Mouse (Mus musculus) bone marrow, adult 2 months (tissue): ENCODE measurements around the gene Rbm7. TPM values are rescaled to one million over a fixed set of nuclear protein-coding genes. Genes with fewer than 3 reads are reported as not detected.
"Not testable (repeated sequence)": the region's sequence is repeated elsewhere in the genome, so short reads cannot be mapped to it uniquely, and the experiment has no call there.

ENCODE experiments used
- H3K27ac ChIP-seq: fragments of 200-500 bp; 2 replicates; pipeline ENCODE4 v1.5.1; 2012; ENCODE audit warnings: low read depth, mild to moderate bottlenecking, control low read depth, inconsistent platforms, low read length; ENCODE audit not compliant: control insufficient read depth, poor library complexity, insufficient read depth
- H3K4me1 ChIP-seq: fragments of 200-500 bp; 2 replicates; pipeline ENCODE4 v1.6.1; 2011; ENCODE audit warnings: low read length; ENCODE audit not compliant: control insufficient read depth, insufficient read depth
- H3K4me3 ChIP-seq: fragments of 200-500 bp; replicated peaks from 2 replicates; pipeline ENCODE3; 2011; ENCODE audit warnings: mild to moderate bottlenecking, low read depth, low read length, control low read depth; ENCODE audit not compliant: control insufficient read depth
- CTCF ChIP-seq: fragments of 200-500 bp; IDR thresholded peaks from 2 replicates; pipeline ENCODE4 v1.5.1; 2011; ENCODE audit warnings: low read length, control low read depth; ENCODE audit not compliant: control insufficient read depth, insufficient read depth
- POLR2A ChIP-seq: fragments of 200-500 bp; IDR thresholded peaks from 2 replicates; pipeline ENCODE4 v1.6.1; 2011; ENCODE audit warnings: low read depth, mild to moderate bottlenecking, control low read depth, low read length, borderline replicate concordance; ENCODE audit not compliant: control insufficient read depth
- WGBS: fragments of 180-500 bp; shearing (Covaris S2); methylation state at CpG from one replicate; pipeline ENCODE4 v1.1.7; 2018; 5-methylcytosine and 5-hydroxymethylcytosine counted together
- polyA plus RNA-seq: library from polyadenylated mRNA; stranded (reverse); fragments of >200 nt; gene quantifications from 2 replicates; pipeline ENCODE4 v1.2.4, GENCODE M21; 2011; ENCODE audit warnings: low replicate concordance; ENCODE audit not compliant: missing spikeins, insufficient read depth, insufficient read length

The Rbm7 gene
- polyA plus RNA-seq, result 14.9 and 22.1 TPM in 2 replicates

DNA sequence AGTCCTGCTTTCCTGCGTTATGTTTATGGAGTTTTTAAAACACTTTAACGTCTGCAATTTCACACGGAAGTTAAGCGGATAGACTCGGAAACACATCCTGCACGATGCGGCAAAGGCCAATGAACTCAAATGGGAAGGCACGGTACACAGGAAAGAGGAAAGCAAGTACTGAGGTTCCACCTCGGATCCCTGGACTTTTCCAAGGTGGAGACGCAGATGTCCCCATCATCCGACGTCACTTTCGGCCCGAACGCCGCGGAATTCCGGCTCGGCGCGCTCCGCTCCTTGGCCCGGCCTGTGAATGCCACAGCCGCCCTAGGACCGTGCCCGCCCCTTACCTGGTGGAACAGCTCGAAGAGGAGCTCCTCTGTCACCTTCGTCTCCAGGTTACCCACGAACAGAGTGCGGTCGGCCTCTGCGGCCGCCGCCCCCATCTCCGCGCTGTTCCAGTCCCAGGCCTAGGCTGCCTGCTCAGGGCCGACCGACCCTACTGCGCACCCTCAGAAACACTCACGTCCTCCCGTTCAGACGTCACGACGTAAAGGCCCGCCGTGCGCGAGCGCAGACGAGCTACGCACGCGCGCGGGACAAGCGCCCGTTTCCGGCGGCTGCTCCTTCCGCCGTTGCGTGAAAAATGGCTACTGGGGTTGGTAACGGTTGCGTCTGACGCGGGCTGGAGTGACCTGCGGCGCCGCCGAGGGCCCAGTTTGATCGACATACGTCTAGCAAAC is at the start of gene Rbm7, which contains the start of gene Gm5617:
TSS of gene Rbm7 (minus strand) at position 483 of the 731 bp plus-strand sequence.
TSS of gene Gm5617 (plus strand) at position 626 of the 731 bp plus-strand sequence.
- TF ChIP-seq CTCF (no peak), POLR2A (peak; percentile 88; the same call in 1 of the 2 replicates)
- Histone ChIP-seq H3K4me1 (peaks cover 1% of the 10 kb centered on the region; the same call in 1 of the 2 replicates), H3K27ac (peak within 1 kb of the TSS; percentile 94), H3K4me3 (peak within 1 kb of the TSS; percentile 99)
- under 1% methylated on average over 72 of the region's 72 CpGs for WGBS

GRCm38 (mm10) chr9:48538688-48539087 is 43.6 kb upstream of the Rbm7 start:
- H3K4me3 ChIP-seq, result no peak overlapping the region

DNA sequence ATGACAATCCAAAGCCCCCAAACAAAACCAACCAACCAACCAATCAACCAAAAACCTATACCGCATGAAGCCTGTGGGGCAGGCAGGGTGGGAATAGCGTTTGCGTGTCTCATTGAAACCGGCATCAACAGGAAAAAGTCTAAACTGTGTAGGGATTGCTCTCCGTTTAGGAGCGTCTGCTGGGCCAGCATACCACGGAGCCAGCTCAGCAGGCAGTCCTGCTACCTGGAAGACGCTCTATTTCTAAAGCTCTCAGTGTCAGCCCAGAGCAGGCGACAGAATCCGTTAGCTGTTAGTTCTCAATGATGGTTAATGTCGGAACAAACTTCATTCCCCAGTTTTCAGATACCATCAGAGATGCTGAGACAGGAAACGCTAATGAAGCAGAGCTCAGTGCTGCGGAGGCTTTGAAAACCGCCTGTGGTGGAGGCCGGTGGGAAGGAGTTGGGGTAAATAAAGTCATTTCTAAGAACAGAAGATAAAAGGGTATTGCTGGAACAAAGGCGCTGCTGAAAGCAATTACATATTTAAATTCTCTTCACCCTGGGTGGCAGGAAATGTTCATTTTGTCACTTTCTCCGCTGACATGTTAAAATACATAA is 43.0 kb upstream of the Rbm7 start:
- WGBS, result 12% methylated on average over 17 of the region's 17 CpGs
- TF ChIP-seq CTCF (no peak), POLR2A (no peak)
- Histone ChIP-seq H3K4me3 (no peak overlapping the region), H3K27ac (no peak overlapping the region), H3K4me1 (peaks cover under 1% of the 10 kb centered on the region; the same call in 1 of the 2 replicates)

More at GRCm38 (mm10) chr9:48538688-48539087, 43.6 kb upstream of the Rbm7 start:
- no peaks in the 10 kb centered on the region for H3K4me1 ChIP-seq
- TF ChIP-seq POLR2A (no peak), CTCF (no peak)
- WGBS, result 34% methylated on average over 12 of the region's 12 CpGs
- H3K27ac ChIP-seq, result 0 out of 2 replicates have a peak overlapping the region, but pooled peaks have one; percentile 17

DNA sequence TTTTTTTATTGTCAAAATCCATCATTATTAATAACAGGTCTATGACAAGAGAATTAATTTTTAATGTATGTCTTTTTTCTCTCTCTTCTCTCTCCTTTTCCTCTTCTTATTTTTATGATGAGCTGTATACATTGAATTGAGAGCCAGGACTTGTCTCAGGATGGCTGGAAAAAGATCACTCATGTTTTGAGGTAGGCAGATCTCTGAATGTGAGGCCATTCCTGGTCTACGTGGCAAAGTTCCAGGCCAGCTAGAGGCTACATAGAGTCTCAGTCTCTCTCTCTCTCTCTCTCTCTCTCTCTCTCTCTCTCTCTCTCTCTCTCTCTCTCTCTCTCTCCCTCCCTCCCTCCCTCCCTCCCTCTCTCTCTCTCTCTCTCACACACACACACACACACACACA is 42.5 kb upstream of the Rbm7 start:
- not testable (repeated sequence) for H3K4me1 ChIP-seq, H3K27ac ChIP-seq, H3K4me3 ChIP-seq
- 60% methylated on average over 1 of the region's 1 CpGs for WGBS

GRCm38 (mm10) chr9:48536414-48536813 is 41.3 kb upstream of the Rbm7 start:
- H3K27ac ChIP-seq, result no peak overlapping the region
- H3K4me1 ChIP-seq, result peaks cover 5% of the 10 kb centered on the region
- no peak overlapping the region for H3K4me3 ChIP-seq
- TF ChIP-seq CTCF (no peak), POLR2A (no peak)
- WGBS, result 16% methylated on average over 1 of the region's 1 CpGs

DNA sequence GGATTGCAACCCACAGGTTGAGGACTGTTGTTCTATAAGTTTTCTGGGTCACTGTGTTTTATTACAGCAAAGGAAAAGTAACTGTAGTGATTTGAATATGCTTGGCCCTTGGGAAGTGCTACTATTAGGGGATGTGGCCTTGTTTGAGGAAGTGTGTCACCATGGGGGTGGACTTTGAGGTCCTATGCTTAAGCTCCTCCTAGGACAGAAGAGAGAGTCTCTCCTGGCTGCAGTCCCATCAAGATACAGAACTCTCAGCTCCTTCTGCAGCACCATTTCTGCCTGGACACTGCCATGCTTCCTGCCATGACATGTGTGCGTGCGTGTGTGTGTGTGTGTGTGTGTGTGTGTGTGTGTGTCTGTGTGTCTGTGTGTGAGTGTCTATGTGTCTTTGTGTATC is 37.6 kb upstream of the Rbm7 start:
- no peak overlapping the region for H3K27ac ChIP-seq

DNA sequence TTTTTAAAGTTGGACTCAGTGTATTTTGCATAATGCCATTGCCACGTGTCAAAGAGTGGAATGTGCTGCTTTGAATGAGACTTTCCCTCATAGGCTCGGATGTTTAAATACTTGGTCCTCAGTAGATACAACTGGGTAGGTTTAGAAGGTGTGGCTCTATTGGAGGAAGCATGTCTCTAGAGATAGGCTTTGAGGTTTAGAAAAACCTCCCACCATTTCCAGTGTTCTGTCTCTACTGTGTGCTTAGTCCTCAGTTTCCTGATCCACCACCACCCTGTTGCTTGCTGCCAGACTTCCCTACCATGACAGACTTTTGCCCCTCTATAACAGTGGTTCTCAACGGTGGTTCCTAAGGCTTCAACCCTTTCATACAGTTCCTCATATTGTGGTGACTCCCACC is 37.1 kb upstream of the Rbm7 start:
- WGBS, result 12% methylated on average over 3 of the region's 3 CpGs
- peaks cover 5% of the 10 kb centered on the region for H3K4me1 ChIP-seq

More for the DNA sequence above, 37.6 kb upstream of the Rbm7 start:
- no peak for TF ChIP-seq POLR2A
- TF ChIP-seq CTCF, result no peak
- H3K4me1 ChIP-seq, result peaks cover 5% of the 10 kb centered on the region
- 26% methylated on average over 2 of the region's 2 CpGs for WGBS
- no peak overlapping the region for H3K4me3 ChIP-seq

GRCm38 (mm10) chr9:48531294-48531693 is 36.2 kb upstream of the Rbm7 start:
- H3K27ac ChIP-seq, result no peak overlapping the region
- 86% methylated on average over 4 of the region's 4 CpGs for WGBS
- TF ChIP-seq CTCF, result no peak
- no peak for TF ChIP-seq POLR2A
- peaks cover 5% of the 10 kb centered on the region for H3K4me1 ChIP-seq
- H3K4me3 ChIP-seq, result no peak overlapping the region

More for the DNA sequence above, 37.1 kb upstream of the Rbm7 start:
- Histone ChIP-seq H3K4me3 (no peak overlapping the region), H3K27ac (no peak overlapping the region)
- TF ChIP-seq CTCF, result no peak
- TF ChIP-seq POLR2A, result no peak

DNA sequence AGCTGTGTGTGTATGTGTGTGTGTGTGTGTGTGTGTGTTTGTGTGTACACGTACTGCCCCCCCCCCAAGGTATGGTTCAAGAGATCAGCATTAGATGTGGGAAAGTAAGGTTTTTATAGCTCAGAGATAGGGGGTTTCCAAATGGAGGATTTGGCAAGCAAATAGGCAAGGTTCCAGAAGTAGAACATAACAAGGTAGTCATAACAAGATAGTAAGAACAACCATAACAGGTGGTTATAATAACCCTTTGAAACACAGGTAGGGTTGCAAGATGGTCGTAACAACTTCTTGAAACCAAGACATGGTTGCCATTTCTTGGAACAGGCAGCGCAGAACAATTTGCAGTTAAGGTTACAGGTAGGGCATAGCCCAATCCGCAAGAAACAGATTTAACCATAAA is 31.4 kb upstream of the Rbm7 start:
- TF ChIP-seq POLR2A, result no peak
- WGBS, result 87% methylated on average over 4 of the region's 4 CpGs

More for the DNA sequence above, 31.4 kb upstream of the Rbm7 start:
- no peaks in the 10 kb centered on the region for H3K4me1 ChIP-seq
- H3K4me3 ChIP-seq, result no peak overlapping the region
- H3K27ac ChIP-seq, result no peak overlapping the region
